Mouse (Mus musculus) hindbrain, embryonic 10.5 days (tissue): Measurements from ENCODE around the gene Slc7a15. TPM values are rescaled to one million over a fixed set of nuclear protein-coding genes. Genes with fewer than 3 reads are reported as not detected.
"Not testable (repeated sequence)": the region's sequence is repeated elsewhere in the genome, so short reads cannot be mapped to it uniquely, and the experiment has no call there.

Experiments
- DNase-seq: peaks from one replicate; pipeline ENCODE4 v3.0.0-alpha.2; 2017; ENCODE audit warnings: low spot score
- H3K27ac ChIP-seq: fragments of 300-500 bp; sonication (generic); 2 replicates; pipeline ENCODE4 v1.5.1; 2016; ENCODE audit warnings: mild to moderate bottlenecking, moderate library complexity
- H3K27me3 ChIP-seq: fragments of 300-500 bp; sonication (generic); 2 replicates; pipeline ENCODE4 v1.6.1; 2016; ENCODE audit warnings: mild to moderate bottlenecking; ENCODE audit not compliant: poor library complexity, insufficient read depth, severe bottlenecking
- H3K36me3 ChIP-seq: fragments of 300-500 bp; sonication (generic); 2 replicates; pipeline ENCODE4 v1.6.1; 2016; ENCODE audit warnings: mild to moderate bottlenecking, moderate library complexity
- H3K4me1 ChIP-seq: fragments of 300-500 bp; sonication (generic); replicated peaks from 2 replicates; pipeline ENCODE4 v1.6.1; 2016; ENCODE audit warnings: mild to moderate bottlenecking
- H3K4me3 ChIP-seq: fragments of 300-500 bp; sonication (generic); 2 replicates; pipeline ENCODE4 v1.5.1; 2016; ENCODE audit warnings: mild to moderate bottlenecking, moderate library complexity
- H3K9me3 ChIP-seq: fragments of 300-500 bp; sonication (generic); 2 replicates; pipeline ENCODE4 v1.6.1; 2016; ENCODE audit warnings: mild to moderate bottlenecking, moderate library complexity
- whole genome bisulfite sequencing: fragments of 180-500 bp; shearing (Covaris S2); methylation state at CpG from one replicate; pipeline ENCODE4 v1.1.7; 2016; 5-methylcytosine and 5-hydroxymethylcytosine counted together
- polyA plus RNA-seq: library from polyadenylated mRNA; unstranded; fragments of >200 nt; fragmentation: Nextera tagmentation; extraction: Ambion mirVana; gene quantifications from 2 replicates; pipeline ENCODE4 v1.2.1, GENCODE M21; 2016

Slc7a15 gene
- polyA plus RNA-seq: not detected in 2 replicates

- H3K4me3 ChIP-seq, DNase-seq, H3K36me3 ChIP-seq, H3K4me1 ChIP-seq, H3K27ac ChIP-seq, H3K27me3 ChIP-seq: not testable (repeated sequence)
- 0 out of 2 replicates have a peak, but pooled peaks cover 19% of the 10 kb centered on the region for H3K9me3 ChIP-seq
- WGBS: 96% methylated on average over 7 of the region's 7 CpGs
Observed at GRCm38 (mm10) chr12:8598966-8599365, at the start of gene Slc7a15. Slc7a15 (minus strand) TSS chr12:8599066.

GRCm38 (mm10) chr12:8648211-8648610 is 49.3 kb upstream of the Slc7a15 start:
- not testable (repeated sequence) for H3K9me3 ChIP-seq, H3K27me3 ChIP-seq, DNase-seq, H3K27ac ChIP-seq, H3K4me1 ChIP-seq, H3K4me3 ChIP-seq, H3K36me3 ChIP-seq
- WGBS: 78% methylated on average over 8 of the region's 8 CpGs

DNA sequence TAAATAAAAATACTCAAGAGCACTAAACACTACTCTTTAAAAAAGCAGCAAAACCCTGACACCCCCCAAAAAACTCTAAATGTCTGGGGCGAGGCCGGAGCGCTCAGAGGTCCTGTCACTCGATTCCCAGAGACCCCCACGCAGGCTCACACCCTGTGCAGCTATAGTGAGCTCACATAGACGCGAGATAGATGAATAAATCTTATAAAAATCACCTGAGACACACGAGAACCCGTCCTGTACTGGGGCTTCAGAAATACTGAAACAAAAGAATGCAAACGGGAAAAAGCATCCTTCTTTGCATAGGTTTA is 42.5 kb upstream of the Slc7a15 start:
- WGBS: 8% methylated on average over 10 of the region's 10 CpGs
- Histone ChIP-seq H3K27ac (peak overlapping the region; percentile 99), H3K27me3 (no peaks in the 10 kb centered on the region), H3K9me3 (no peaks in the 10 kb centered on the region), H3K4me1 (peaks cover 4% of the 10 kb centered on the region; the same call in 1 of the 2 replicates), H3K4me3 (peak overlapping the region; percentile 82), H3K36me3 (no peaks in the 10 kb centered on the region)
- no peak for DNase-seq

- Histone ChIP-seq H3K9me3 (no peaks in the 10 kb centered on the region), H3K4me3 (peak overlapping the region; percentile 82), H3K27me3 (no peaks in the 10 kb centered on the region), H3K27ac (peak overlapping the region; percentile 99), H3K36me3 (no peaks in the 10 kb centered on the region), H3K4me1 (peaks cover 4% of the 10 kb centered on the region; the same call in 1 of the 2 replicates)
- WGBS: under 1% methylated on average over 47 of the region's 47 CpGs
- peak; percentile 97 for DNase-seq
Observed at GRCm38 (mm10) chr12:8640711-8641424, 42.0 kb upstream of the Slc7a15 start.

GRCm38 (mm10) chr12:8640186-8640585 is 41.3 kb upstream of the Slc7a15 start:
- peak overlapping the region; percentile 82 for H3K4me3 ChIP-seq
- peak overlapping the region; percentile 69 for H3K27ac ChIP-seq
- not testable (repeated sequence) for H3K9me3 ChIP-seq, H3K27me3 ChIP-seq, DNase-seq, H3K36me3 ChIP-seq, H3K4me1 ChIP-seq
- WGBS: 14% methylated on average over 2 of the region's 2 CpGs

DNA sequence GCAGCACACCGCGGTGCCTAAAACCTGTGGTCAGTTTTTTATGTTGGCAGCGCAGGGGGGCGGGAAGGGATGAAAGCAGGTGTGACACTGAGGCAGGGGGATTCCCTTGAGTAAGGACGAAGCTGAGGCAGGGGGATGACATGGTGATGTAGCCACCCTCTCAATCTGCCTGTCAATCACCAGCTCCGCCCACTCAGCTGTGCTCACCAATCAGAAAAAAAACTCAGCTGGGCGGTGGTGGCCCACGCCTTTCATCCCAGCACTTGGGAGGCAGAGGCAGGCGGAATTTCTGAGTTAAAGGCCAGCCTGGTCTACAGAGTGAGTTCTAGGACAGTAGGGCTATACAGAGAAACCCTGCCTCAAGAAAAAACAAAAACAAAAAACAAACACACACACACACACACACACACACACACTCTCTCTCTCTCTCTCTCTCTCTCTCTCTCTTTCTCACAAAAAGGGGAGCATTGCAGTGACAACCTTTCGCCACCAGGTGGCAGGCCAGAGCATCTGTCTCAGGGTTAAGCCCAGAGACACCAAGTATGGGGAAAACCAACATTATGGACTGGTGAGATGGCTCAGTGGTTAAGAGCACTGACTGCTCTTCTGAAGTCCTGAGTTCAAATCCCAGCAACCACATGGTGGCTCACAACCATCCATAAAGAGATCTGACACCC is 39.7 kb upstream of the Slc7a15 start:
- DNase-seq: peak; percentile 69
- H3K4me3 ChIP-seq, H3K36me3 ChIP-seq, H3K9me3 ChIP-seq, H3K27me3 ChIP-seq, H3K27ac ChIP-seq, H3K4me1 ChIP-seq: not testable (repeated sequence)
- WGBS: 71% methylated on average over 10 of the region's 10 CpGs

- Histone ChIP-seq H3K27me3 (no peaks in the 10 kb centered on the region), H3K36me3 (no peaks in the 10 kb centered on the region), H3K9me3 (no peaks in the 10 kb centered on the region), H3K4me3 (no peak overlapping the region), H3K27ac (no peak overlapping the region), H3K4me1 (peaks cover 4% of the 10 kb centered on the region; the same call in 1 of the 2 replicates)
- 95% methylated on average over 14 of the region's 14 CpGs for WGBS
- peak; percentile 7 for DNase-seq
Observed at GRCm38 (mm10) chr12:8636945-8637344, 38.1 kb upstream of the Slc7a15 start.

DNA sequence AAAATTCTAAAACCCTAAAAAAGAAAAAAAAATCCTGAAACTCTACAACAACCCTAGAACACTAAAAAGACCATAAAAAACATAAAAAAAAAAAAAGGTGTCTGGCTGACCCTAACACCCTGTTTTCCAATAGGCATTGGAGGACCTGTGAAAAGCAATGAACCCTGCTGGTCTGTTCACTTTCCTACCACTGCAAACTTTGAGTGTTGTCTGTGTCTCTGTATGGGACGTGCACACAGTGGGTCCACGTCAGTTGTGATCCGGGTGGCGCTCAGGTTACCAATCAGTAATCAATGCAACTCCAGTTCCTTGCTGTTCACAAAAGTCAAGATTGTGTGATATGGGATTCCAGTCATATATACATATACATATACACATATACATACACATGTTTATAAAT is 36.7 kb upstream of the Slc7a15 start:
- WGBS: 99% methylated on average over 4 of the region's 4 CpGs
- DNase-seq: no peak
- H3K4me3 ChIP-seq: no peak overlapping the region

GRCm38 (mm10) chr12:8634306-8634705 is 35.4 kb upstream of the Slc7a15 start:
- no peak overlapping the region for H3K27ac ChIP-seq
- no peaks in the 10 kb centered on the region for H3K4me1 ChIP-seq
- no peaks in the 10 kb centered on the region for H3K27me3 ChIP-seq
- no peak overlapping the region for H3K4me3 ChIP-seq
- no peaks in the 10 kb centered on the region for H3K9me3 ChIP-seq
- 88% methylated on average over 1 of the region's 1 CpGs for WGBS
- 0 out of 2 replicates have a peak, but pooled peaks cover 4% of the 10 kb centered on the region for H3K36me3 ChIP-seq
- DNase-seq: no peak

More for the DNA sequence above, 36.7 kb upstream of the Slc7a15 start:
- H3K9me3 ChIP-seq: no peaks in the 10 kb centered on the region
- H3K36me3 ChIP-seq: no peaks in the 10 kb centered on the region
- H3K27me3 ChIP-seq: no peaks in the 10 kb centered on the region
- no peak overlapping the region for H3K27ac ChIP-seq
- peaks cover 4% of the 10 kb centered on the region; the same call in 1 of the 2 replicates for H3K4me1 ChIP-seq

DNA sequence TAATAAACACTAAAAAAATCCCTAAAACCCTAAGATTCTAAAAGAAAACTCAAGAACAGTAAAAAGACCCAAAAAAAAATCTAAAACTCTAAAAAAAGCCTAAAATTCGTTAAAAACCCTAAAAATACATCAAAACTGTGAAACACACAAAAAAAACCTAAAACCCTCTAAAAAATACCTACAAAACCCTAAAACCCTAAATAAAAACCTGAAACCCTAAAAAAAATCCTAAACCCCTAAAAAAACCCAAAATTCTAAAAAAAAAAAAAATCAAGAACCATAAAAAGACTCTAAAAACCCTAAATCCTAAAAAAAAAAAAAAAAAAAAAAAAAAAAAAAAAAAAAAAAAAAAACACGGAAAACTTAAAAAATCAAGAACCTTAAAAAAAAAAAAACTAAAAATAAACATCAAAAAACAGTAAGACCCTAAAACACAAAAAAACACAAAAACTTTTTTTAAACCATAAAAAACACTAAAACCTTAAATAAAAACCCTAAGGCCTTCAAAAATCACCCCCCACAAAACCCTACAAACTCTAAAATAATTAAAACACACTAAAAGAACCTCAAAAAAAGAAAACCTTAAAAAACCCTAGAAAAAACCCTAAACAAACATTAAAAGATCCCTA is 34.0 kb upstream of the Slc7a15 start:
- no peaks in the 10 kb centered on the region for H3K4me1 ChIP-seq
- H3K27ac ChIP-seq: no peak overlapping the region
- no peaks in the 10 kb centered on the region for H3K9me3 ChIP-seq
- H3K36me3 ChIP-seq: 0 out of 2 replicates have a peak, but pooled peaks cover 4% of the 10 kb centered on the region
- WGBS: 89% methylated on average over 2 of the region's 2 CpGs
- no peak for DNase-seq
- no peaks in the 10 kb centered on the region for H3K27me3 ChIP-seq
- H3K4me3 ChIP-seq: no peak overlapping the region

DNA sequence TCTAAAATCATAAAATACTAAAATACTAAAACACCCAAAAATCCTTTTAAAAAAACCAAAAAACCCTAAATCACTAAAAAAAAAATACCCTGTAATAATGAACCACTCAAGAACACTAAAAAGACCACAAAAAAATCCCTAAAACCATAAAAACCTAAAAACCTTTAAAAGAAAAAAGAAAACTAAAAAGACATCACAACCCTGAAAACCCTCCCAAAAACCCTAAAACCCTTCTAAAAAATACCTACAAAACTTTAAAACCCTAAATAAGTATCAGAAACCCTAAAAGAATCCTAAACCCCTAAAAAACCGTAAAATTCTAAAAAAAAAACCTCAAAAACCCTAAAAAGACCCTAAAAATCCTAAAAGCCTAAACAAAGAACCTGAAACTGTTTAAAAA is 32.8 kb upstream of the Slc7a15 start:
- no peak overlapping the region for H3K4me3 ChIP-seq
- H3K9me3 ChIP-seq: no peaks in the 10 kb centered on the region
- no peak for DNase-seq
- no peaks in the 10 kb centered on the region for H3K27me3 ChIP-seq
- H3K27ac ChIP-seq: no peak overlapping the region
- H3K4me1 ChIP-seq: no peaks in the 10 kb centered on the region
- WGBS: 92% methylated on average over 1 of the region's 1 CpGs
- H3K36me3 ChIP-seq: 0 out of 2 replicates have a peak, but pooled peaks cover 4% of the 10 kb centered on the region

DNA sequence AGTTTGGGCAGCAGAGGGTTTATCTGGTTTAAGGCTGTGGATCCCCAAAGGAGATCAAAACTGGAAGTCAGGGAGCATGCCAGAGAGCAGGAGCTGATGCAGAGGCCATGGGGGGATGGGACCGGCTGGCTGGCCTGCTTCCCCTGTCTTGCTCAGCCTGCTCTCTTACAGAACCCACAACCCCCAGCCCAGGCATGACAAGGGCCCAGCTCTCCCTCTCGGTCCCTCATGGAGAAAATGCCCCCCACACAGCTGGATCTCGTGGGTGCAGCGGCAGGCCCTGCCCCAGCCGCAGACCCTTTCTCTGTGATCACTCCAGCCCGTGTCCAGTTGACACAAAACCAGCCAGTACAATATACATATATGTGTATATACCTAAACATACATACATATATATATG is 30.7 kb upstream of the Slc7a15 start:
- Histone ChIP-seq H3K4me3 (no peak overlapping the region), H3K9me3 (no peaks in the 10 kb centered on the region), H3K27ac (no peak overlapping the region), H3K4me1 (no peaks in the 10 kb centered on the region), H3K36me3 (0 out of 2 replicates have a peak, but pooled peaks cover 4% of the 10 kb centered on the region), H3K27me3 (no peaks in the 10 kb centered on the region)
- WGBS: 98% methylated on average over 6 of the region's 6 CpGs
- DNase-seq: no peak

GRCm38 (mm10) chr12:8620678-8621018 is 21.8 kb upstream of the Slc7a15 start:
- H3K4me1 ChIP-seq: no peaks in the 10 kb centered on the region
- H3K4me3 ChIP-seq: no peak overlapping the region
- 0 out of 2 replicates have a peak, but pooled peaks cover 4% of the 10 kb centered on the region for H3K9me3 ChIP-seq
- no peak overlapping the region for H3K27ac ChIP-seq
- peaks cover 4% of the 10 kb centered on the region; the same call in 1 of the 2 replicates for H3K36me3 ChIP-seq
- DNase-seq: no peak
- H3K27me3 ChIP-seq: no peaks in the 10 kb centered on the region
- WGBS: 93% methylated on average over 5 of the region's 5 CpGs
